Mouse (Mus musculus) stomach, postnatal 0 days (tissue): ENCODE measurements at regions not wholly inside any gene's neighbourhood (a gene's known extent, or its start where the extent isn't known, plus 50 kb on each side); places are given as distances from the start of the nearest gene placed in this dataset.

Source experiments
- CTCF ChIP-seq: IDR thresholded peaks from 2 replicates; pipeline ENCODE4 v1.5.1; 2016; ENCODE audit warnings: antibody characterized with exemption, low read depth, mild to moderate bottlenecking, moderate library complexity
- EP300 ChIP-seq: optimal IDR thresholded peaks from 2 replicates; pipeline ENCODE3; 2016; ENCODE audit warnings: antibody characterized with exemption

- TF ChIP-seq EP300 (no peak), CTCF (no peak)
Observed at GRCm38 (mm10) chr13:80334073-80334704, 549.0 kb upstream of the Arrdc3 start.
